Mouse (Mus musculus) left cerebral cortex, adult 2 months (tissue): Measurements from ENCODE around the gene Atp5mpl. TPM values are rescaled to one million over a fixed set of nuclear protein-coding genes. Genes with fewer than 3 reads are reported as not detected.
"Not testable (repeated sequence)": the region's sequence is repeated elsewhere in the genome, so short reads cannot be mapped to it uniquely, and the experiment has no call there.

ENCODE experiments used
- DNase-seq, 2 experiments: peaks; one replicate each; pipeline ENCODE4 v3.0.0; 2021 to 2022; ENCODE audit warnings: low spot score in 2 of 2, mixed read lengths in 1 of 2; ENCODE audit errors: extremely low spot score in 1 of 2
- H3K27ac ChIP-seq: fragments of 200-600 bp; 2 replicates; pipeline ENCODE4 v1.8.1; 2022
- H3K4me3 ChIP-seq: fragments of 200-600 bp; 2 replicates; pipeline ENCODE4 v1.8.1; 2022
- CTCF ChIP-seq: fragments of 200-600 bp; IDR thresholded peaks from 2 replicates; pipeline ENCODE4 v1.8.1; 2022; ENCODE audit warnings: antibody characterized with exemption, mild to moderate bottlenecking, moderate library complexity
- intact Hi-C: fragments of 180-260 bp; cut with DNase I; formaldehyde crosslinking; loops from one replicate; pipeline ENCODE4 v1.15.1; 2025
- total RNA-seq, 2 experiments: library from RNA; stranded (reverse); gene quantifications; 2 replicates each; pipeline ENCODE4 v1.2.3; 2021

The Atp5mpl gene
- total RNA-seq, 2 experiments from 2014 or later, result 328 to 341 TPM

GRCm38 (mm10) chr12:111978274-111978673 is 11.5 kb upstream of the Atp5mpl start:
- intact Hi-C loops, result no loop called here
- DNase-seq, result no peak

GRCm38 (mm10) chr12:111977138-111977537 is 10.4 kb upstream of the Atp5mpl start:
- Histone ChIP-seq H3K4me3 (no peak overlapping the region), H3K27ac (no peak overlapping the region)
- intact Hi-C loops, result no loop called here
- TF ChIP-seq CTCF, result no peak
- no peak for DNase-seq

More at GRCm38 (mm10) chr12:111978274-111978673, 11.5 kb upstream of the Atp5mpl start:
- no peak overlapping the region for H3K27ac ChIP-seq
- TF ChIP-seq CTCF, result no peak
- H3K4me3 ChIP-seq, result no peak overlapping the region

- no peak for DNase-seq
- TF ChIP-seq CTCF, result no peak
- intact Hi-C loops, result no loop called here
- Histone ChIP-seq H3K27ac (no peak overlapping the region), H3K4me3 (no peak overlapping the region)
These were observed 7.8 kb upstream of the Atp5mpl start for GRCm38 (mm10) chr12:111974578-111974977.

- no peak for TF ChIP-seq CTCF
- DNase-seq, result no peak
- H3K4me3 ChIP-seq, result no peak overlapping the region
- intact Hi-C loops, result no loop called here
- H3K27ac ChIP-seq, result no peak overlapping the region
These were observed 5.7 kb upstream of the Atp5mpl start for GRCm38 (mm10) chr12:111972504-111972903.

- intact Hi-C loops, result no loop called here
- no peak for TF ChIP-seq CTCF
- no peak for DNase-seq
- H3K4me3 ChIP-seq, result no peak within 1 kb of the TSS
- no peak within 1 kb of the TSS for H3K27ac ChIP-seq
These were observed 4.5 kb upstream of the Atp5mpl start, which contains the start of gene Tdrd9 for GRCm38 (mm10) chr12:111971231-111971686. Gene Tdrd9 (plus strand): TSS chr12:111971559.

GRCm38 (mm10) chr12:111970085-111970484 is 3.3 kb upstream of the Atp5mpl start:
- Histone ChIP-seq H3K27ac (no peak overlapping the region), H3K4me3 (no peak overlapping the region)
- no peak for DNase-seq
- intact Hi-C loops, result no loop called here
- no peak for TF ChIP-seq CTCF

GRCm38 (mm10) chr12:111963339-111963738 is 3.4 kb downstream of the Atp5mpl start:
- DNase-seq, result no peak
- no peak overlapping the region for H3K27ac ChIP-seq
- no peak overlapping the region for H3K4me3 ChIP-seq
- TF ChIP-seq CTCF, result no peak
- intact Hi-C loops, result no loop called here

GRCm38 (mm10) chr12:111958101-111958865 is 8.5 kb downstream of the Atp5mpl start:
- H3K4me3 ChIP-seq, result no peak overlapping the region
- DNase-seq, result peak; percentile 61 to 74
- TF ChIP-seq CTCF, result peak; percentile 83
- intact Hi-C loops, result loop anchor here (1.0 kb wide), 1 partner anchor 80 kb away; no protein-coding TSS in a partner anchor
- H3K27ac ChIP-seq, result no peak overlapping the region

GRCm38 (mm10) chr12:111956173-111956572 is 10.6 kb downstream of the Atp5mpl start:
- no peak for DNase-seq
- Histone ChIP-seq H3K27ac (no peak overlapping the region), H3K4me3 (no peak overlapping the region)
- no peak for TF ChIP-seq CTCF
- intact Hi-C loops, result no loop called here

- TF ChIP-seq CTCF, result no peak
- intact Hi-C loops, result no loop called here
- H3K4me3 ChIP-seq, result no peak overlapping the region
- DNase-seq, result no peak
- peak overlapping the region; percentile 76 for H3K27ac ChIP-seq
These were observed 15.1 kb downstream of the Atp5mpl start for GRCm38 (mm10) chr12:111951701-111952100.

- no peak overlapping the region for H3K4me3 ChIP-seq
- intact Hi-C loops, result no loop called here
- peak overlapping the region; percentile 75; the same call in 1 of the 2 replicates for H3K27ac ChIP-seq
- TF ChIP-seq CTCF, result no peak
- no peak for DNase-seq
These were observed 16.3 kb downstream of the Atp5mpl start for GRCm38 (mm10) chr12:111950486-111950885.

GRCm38 (mm10) chr12:111946716-111947115 is 20.1 kb downstream of the Atp5mpl start:
- no peak overlapping the region for H3K27ac ChIP-seq
- intact Hi-C loops, result loop anchor here (1.0 kb wide), 1 partner anchor 68 kb away; no protein-coding TSS in a partner anchor
- no peak overlapping the region for H3K4me3 ChIP-seq
- TF ChIP-seq CTCF, result peak; percentile 62
- DNase-seq, result no peak

GRCm38 (mm10) chr12:111945765-111946655 is 20.8 kb downstream of the Atp5mpl start:
- not testable (repeated sequence) for DNase-seq, H3K4me3 ChIP-seq, H3K27ac ChIP-seq
- intact Hi-C loops, result loop anchor here (1.0 kb wide), 1 partner anchor 68 kb away; no protein-coding TSS in a partner anchor
